Mouse (Mus musculus) inflammation-experienced regulatory T-cells, adult 6 months (primary cell): ENCODE measurements around the gene Mcts2. TPM values are rescaled to one million over a fixed set of nuclear protein-coding genes. Genes with fewer than 3 reads are reported as not detected.

Source experiments
- ATAC-seq: one replicate; pipeline ENCODE4 v1.8.0; 2017
- polyA plus RNA-seq, 3 experiments: library from polyadenylated mRNA; unstranded; fragments of 100-300 nt; shearing (Covaris generic); gene quantifications; one replicate each; pipeline ENCODE4 v1.2.1; 2017

Mcts2 gene
- polyA plus RNA-seq, 3 experiments from 2014 or later: 2.4 to 3.7 (median 2.5) TPM

DNA sequence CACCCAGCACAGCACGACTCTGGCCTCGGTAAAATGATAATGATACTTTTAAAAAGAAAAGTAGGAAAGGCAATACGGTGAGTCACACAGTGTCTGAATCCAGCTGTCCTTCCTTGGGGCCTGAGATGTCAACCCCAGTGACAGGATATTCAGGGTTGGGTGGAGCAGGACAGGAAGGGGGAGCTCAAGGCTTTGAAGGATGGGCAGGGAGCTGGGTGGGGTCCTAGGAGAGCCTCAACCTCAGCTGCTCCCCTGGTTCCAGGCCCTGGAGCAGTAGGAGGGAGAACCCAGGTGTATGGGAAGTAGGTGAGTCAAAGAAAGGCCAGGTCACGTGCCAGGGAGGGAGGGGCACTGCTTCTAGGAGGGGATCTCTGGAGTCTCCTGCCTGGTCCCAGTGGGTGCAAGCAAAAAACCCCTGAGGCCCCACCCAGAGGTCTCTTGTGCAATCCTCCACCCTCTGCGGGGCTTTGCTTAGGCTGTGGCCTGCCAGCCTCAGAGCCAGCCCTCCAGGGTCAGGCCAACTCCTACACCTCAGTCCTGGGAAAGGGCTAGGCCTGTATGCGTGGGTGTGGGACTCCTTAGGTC is 40.0 kb downstream of the Mcts2 start:
- no peak for ATAC-seq

DNA sequence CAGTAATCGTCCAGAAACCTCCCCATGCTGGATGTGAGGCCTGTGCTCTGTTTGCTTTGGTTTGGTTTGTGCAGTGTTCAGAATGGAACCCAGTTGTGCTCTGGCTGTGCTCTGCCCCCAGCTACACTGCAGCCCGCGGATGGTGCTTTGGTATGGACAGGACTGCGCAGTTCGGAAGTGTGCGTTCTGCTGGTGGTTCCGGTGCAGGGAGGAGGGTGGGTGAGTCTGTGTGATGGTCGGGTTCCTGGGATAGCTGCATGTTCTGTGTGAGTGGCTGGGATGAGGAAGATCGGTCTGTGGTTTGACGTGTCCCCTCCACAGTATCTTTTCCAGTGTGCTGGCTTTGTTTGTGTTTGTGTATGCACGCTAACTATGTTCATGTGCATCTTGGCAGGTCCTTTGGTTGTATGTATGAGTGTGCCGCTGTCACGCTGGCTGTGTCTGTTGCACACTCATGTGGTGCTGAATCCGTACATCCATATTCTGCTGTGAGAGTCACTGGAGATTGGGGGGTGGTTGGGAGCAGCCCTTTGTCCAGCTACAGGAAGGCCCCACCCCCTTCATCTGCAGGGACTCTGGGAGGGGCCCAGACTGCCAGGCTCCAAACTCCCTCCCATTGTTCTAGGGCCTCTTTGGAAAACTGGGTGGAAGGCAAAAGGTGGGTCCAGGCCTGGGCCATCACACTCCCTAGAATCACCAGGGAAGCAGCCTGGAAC is 41.1 kb downstream of the Mcts2 start:
- ATAC-seq: no peak

DNA sequence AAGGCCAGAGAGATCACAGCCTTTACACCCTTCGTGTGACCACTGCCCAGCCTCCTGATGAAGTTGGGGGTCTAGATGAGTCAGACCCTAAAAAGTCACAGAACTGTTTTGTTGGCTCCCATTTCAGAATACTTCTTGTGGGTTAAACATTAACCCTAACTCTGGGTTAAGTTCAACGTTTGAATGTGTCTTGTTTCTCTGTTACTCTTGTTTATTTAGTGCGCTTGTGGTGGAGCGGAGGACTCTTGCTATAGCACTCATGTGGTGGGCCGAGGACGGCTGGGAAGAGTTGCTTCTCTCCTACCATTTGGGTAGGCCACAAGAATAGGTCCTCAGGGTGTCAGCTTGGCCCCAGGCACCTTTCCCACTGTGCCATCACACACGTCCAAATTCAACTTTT is 41.8 kb downstream of the Mcts2 start:
- no peak for ATAC-seq

DNA sequence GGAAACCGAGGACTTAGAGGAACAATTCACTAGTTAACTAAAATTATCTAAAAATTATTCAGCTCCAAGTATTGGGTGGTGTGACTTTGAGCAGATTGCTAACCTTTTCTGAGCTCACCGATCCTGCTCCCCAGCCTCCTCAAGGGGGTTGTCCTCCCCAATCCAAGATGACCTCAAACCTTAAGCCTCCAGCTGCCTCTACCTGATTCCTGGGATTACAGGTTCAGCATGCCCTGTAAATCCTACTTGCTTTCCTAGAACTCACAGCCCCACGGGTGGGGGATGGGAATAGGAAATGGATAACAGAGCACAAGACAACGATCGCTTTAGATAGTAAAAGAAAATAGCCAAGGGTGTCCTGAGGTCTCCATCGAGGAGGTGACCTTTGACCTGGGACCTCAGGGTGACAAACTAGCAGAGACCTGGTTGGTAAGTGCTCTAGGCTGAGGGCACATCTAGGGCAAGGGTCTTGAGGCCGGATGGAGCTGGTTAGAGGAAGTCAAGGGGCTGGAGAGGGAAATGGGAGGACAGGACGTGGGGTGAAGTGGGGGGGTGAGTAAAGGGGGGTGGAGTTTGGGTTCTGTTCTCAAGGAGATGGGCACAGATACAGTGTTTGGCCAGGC is 42.3 kb downstream of the Mcts2 start:
- ATAC-seq: no peak

DNA sequence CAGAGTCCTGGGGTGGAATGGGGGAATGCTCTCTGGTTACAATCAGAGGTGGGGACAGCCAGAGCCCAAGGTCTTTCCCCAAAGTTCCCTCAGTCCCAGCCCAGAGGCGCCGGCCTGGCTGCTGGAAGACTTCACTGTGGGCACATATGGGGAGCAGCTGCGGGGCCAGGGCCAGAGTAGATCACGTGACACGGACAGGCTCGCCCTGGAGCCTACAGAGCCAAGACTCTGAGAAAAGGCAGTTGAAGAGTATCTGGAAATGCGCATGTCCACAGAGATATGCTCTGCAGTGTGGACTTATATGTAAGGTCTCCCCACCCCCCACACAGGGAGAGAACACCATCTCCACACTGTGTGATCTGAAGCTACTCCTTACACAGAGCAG is 42.8 kb downstream of the Mcts2 start:
- no peak for ATAC-seq

DNA sequence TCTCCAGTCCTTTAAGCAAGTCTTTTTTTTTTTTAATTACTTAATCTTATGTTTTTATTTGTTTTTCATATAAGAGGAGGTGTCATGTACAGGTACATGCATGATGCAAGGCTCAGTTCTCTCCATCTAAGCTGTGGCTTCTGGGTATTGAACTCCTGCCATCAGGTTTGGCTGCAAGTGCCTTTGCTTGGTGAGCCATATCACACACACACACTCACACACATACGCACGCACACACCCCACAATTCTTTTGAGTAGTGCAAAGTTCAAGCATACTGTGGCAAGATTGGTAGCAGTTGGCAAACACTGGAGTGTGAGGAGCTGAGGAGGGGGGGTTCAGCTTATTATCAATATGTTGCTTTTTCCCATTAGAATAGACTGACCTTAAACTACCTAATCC is 46.4 kb downstream of the Mcts2 start:
- ATAC-seq: no peak

DNA sequence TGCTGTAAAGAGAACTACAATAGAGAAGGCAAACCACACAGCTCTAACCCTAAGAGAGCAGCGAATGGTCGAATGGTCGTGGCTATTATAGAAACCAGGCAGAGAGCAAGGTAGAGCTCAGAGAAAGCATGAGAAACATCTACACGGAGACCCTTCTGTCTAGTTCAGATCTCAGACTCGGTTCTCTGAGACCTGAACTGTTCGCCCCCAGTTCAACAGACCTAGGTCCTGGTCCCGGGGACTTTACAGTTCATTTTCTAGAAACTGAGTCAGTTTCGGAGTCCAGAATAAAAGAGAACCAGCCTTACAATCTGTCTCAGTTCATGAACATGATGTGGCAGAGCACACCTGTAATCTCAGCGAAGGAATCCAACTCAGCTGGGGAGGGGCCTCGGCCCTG is 47.7 kb downstream of the Mcts2 start:
- ATAC-seq: no peak

DNA sequence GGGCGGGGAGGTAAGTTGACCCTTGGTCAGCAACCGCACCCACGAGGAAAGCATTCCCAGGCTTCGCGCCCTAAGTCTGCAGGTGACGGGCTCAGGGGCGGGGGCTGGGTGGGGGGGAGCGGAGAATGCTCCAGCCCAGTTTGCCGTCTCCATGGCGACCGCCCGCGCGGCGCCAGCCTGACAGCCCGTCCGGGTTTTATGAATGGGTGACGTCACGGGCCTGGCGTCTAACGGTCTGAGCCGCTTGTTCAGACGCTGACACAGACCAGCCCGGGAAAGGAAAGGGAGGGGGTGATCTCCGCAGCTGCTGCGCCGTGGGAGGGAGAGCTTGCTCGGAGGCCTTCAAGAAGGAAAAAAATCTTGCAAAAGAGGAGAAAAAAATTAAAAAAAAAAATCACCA is 48.1 kb downstream of the Mcts2 start:
- peak; percentile 66 for ATAC-seq

DNA sequence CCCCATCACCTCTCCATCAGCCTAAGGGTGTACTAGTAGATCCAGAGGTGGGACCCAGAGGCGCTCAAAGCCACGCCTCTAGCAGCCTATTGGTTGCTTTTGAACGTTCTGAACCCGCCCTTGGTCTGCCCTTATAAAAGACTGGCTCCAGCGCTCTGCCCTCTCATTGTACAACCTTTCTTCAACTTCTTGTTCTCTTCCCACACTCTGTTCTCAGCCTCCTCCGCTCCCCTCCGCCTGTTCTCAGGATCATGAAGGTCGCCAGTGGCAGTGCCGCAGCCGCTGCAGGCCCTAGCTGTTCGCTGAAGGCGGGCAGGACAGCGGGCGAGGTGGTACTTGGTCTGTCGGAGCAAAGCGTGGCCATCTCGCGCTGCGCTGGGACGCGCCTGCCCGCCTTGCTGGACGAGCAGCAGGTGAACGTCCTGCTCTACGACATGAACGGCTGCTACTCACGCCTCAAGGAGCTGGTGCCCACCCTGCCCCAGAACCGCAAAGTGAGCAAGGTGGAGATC is 49.3 kb downstream of the Mcts2 start, which contains the start of gene Id1:
Gene Id1, plus strand, starts transcription at position 162 of the 512 bp plus-strand sequence.
- peak; percentile 69 for ATAC-seq

DNA sequence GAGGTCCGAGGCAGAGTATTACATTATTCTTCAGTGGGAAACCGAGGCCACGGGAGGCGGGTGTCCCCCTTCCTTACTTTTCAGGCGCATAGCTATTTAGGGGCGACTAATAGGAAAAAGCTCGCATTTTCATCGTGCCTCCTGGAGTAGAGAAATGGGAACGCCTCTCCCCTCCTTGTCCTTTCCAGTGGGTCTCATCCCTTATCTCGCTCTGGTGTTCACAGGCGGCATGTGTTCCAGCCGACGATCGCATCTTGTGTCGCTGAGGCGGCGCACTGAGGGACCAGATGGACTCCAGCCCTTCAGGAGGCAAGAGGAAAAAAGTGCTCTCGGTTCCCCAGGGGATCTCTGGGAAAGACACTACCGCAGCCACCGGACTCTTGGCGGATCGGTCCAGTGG is 49.9 kb downstream of the Mcts2 start:
- no peak for ATAC-seq

Other genes starting within 250 kb of the Mcts2 start
- not detected for gene Defb23, start 222.4 kb upstream of the Mcts2 start, polyA plus RNA-seq
- gene Defb20, start 210.0 kb upstream of the Mcts2 start, polyA plus RNA-seq: not detected
- gene Defb22, start 196.9 kb upstream of the Mcts2 start, polyA plus RNA-seq: not detected
- not detected for gene Defb26, start 175.3 kb upstream of the Mcts2 start, polyA plus RNA-seq
- gene Defb28, start 168.8 kb upstream of the Mcts2 start, polyA plus RNA-seq: not detected
- gene Defb29, start 146.9 kb upstream of the Mcts2 start, polyA plus RNA-seq: not detected
- not detected for gene Gm17416, start 117.7 kb upstream of the Mcts2 start, polyA plus RNA-seq
- gene Defb21, start 114.3 kb upstream of the Mcts2 start, polyA plus RNA-seq: not detected
- gene Defb19, start 106.7 kb upstream of the Mcts2 start, polyA plus RNA-seq: not detected
- gene Defb45, start 87.6 kb upstream of the Mcts2 start, polyA plus RNA-seq: not detected
- gene Defb36, start 82.7 kb upstream of the Mcts2 start, polyA plus RNA-seq: not detected
- 1 to 10 TPM in 1 of 3 experiments, not detected in 2; 1.4 TPM for gene Defb25, start 64.0 kb upstream of the Mcts2 start, polyA plus RNA-seq
- gene Rem1, start 60.1 kb upstream of the Mcts2 start, polyA plus RNA-seq: not detected
- gene H13, start 17.6 kb upstream of the Mcts2 start, polyA plus RNA-seq: 10 to 100 TPM; 61.6 to 72.9 (median 72.1) TPM
- gene Id1, start 49.2 kb downstream of the Mcts2 start, polyA plus RNA-seq: under 1 TPM in 1 of 3 experiments, not detected in 2; 0.91 TPM
- not detected for gene Cox4i2, start 67.1 kb downstream of the Mcts2 start, polyA plus RNA-seq
- 10 to 100 TPM; 36.5 to 64.5 (median 41.8) TPM for gene Bcl2l1, start 144.7 kb downstream of the Mcts2 start, polyA plus RNA-seq
- gene Tpx2, start 160.9 kb downstream of the Mcts2 start, polyA plus RNA-seq: 10 to 100 TPM in 1 of 3 experiments, 1 to 10 TPM in 2; 5.3 to 56.1 (median 5.7) TPM
- not detected for gene Mylk2, start 224.3 kb downstream of the Mcts2 start, polyA plus RNA-seq
- gene Foxs1, start 246.2 kb downstream of the Mcts2 start, polyA plus RNA-seq: not detected